Mouse (Mus musculus): ENCODE results near the gene Kmt5b.

The Kmt5b gene

GRCm38 (mm10) chr19:3768697-3769383, 1.6 kb downstream of the Kmt5b start:
- DNase-seq (ENCODE audit: low spot score in 2 of 2): peak; percentile 92

- no peak for DNase-seq (ENCODE audit: low spot score in 2 of 2)
Measured at GRCm38 (mm10) chr19:3769533-3769932, 2.3 kb downstream of the Kmt5b start.

- peak in 1 of 2 experiments; percentile 17 for DNase-seq (ENCODE audit: low spot score in 2 of 2)
Measured at GRCm38 (mm10) chr19:3774159-3774558, 6.9 kb downstream of the Kmt5b start.

GRCm38 (mm10) chr19:3778713-3779112, 11.5 kb downstream of the Kmt5b start:
- DNase-seq (ENCODE audit: low spot score in 2 of 2): no peak

DNA sequence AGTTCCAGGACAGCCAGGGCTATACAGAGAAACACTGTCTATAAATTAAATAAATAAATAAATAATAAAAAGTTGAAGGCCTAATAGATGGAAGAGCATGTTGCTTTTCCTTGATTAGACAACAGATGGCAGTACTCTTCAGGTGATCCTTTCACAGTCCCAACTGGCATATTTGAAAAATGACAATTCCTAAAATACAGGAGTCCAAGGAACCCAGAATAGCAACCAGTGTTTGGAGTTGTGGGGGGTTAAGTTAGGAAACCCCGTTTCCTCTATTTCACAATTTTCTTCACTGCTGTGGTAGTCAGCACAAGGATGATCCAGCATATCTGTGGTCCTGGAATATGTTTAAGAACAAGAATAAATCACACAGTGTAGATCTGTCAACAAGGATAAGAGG, 22.9 kb downstream of the Kmt5b start:
- DNase-seq (ENCODE audit: low spot score in 2 of 2): no peak

DNA sequence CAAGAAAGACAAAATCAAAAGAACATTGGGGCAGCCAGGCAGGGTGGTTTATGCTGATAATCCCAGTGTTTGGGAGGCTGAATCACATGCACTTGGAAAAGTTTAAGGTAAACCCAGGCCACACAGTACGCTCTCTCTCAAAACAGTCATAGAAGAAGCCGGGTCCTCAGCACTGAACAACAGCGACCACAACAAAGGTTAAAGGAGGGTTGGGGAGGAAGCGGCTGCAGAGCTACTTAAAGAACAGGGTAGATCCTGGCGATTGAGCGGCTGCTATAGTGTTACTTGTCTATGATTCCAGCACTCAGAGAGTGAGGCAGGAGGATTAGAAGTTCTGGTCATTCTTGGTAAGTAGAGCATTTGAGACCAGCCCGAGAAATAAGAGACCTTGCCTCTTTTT, 38.3 kb downstream of the Kmt5b start:
- no peak for DNase-seq (ENCODE audit: low spot score in 2 of 2)

- DNase-seq (ENCODE audit: low spot score in 2 of 2): no peak
Measured at GRCm38 (mm10) chr19:3810536-3811233, 43.5 kb downstream of the Kmt5b start.

- DNase-seq (ENCODE audit: low spot score in 2 of 2): no peak
Measured at GRCm38 (mm10) chr19:3814461-3814860, 47.2 kb downstream of the Kmt5b start.

GRCm38 (mm10) chr19:3815824-3816223, 48.6 kb downstream of the Kmt5b start:
- DNase-seq (ENCODE audit: low spot score in 2 of 2): no peak

DNA sequence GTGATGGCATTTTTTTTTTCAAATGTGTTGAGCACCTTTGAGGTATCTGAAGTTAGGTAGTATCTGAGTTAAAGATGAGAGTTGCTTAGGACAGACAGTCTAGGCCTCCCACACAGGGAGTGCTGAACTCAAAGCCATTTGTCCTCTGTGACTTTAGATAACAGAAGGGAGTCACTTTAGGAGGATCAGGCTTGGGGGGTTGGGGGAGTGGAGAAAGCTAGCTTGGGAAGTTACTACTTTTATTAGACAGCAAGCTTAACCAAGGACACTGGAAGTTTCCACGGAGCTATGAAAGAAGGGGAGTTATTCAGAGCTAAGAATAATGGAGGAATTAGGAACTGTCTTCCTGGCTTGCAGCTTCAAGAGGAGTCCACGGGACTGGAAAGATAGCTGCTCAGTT, 51.9 kb downstream of the Kmt5b start:
- no peak for DNase-seq (ENCODE audit: low spot score in 2 of 2)

DNA sequence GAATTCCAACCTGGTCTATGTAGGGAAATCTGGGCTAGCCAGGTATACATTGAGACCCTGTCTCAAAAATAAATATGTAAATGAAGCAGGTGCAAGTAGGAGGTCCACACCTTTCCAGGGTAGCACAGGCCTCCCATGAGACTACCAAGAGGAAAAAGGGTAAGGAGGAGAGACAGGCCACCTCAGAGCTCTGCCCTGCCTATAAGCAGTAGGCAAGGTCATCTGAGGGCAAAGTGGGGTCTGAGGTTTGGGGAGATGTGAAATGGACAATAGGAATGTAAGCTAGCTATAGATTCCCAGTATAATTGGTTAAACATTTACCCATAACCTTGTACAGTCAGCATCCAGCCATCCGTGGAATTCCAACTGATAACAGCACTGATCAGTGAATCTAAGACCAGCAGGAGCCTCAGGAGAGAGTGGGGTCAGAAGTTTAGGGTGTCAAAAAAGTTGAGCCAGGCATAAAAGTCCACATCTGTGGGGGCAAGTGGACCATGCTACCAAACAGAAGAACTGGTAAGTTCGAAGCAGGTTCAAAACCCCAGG, 52.8 kb downstream of the Kmt5b start:
- no peak for DNase-seq (ENCODE audit: low spot score in 2 of 2)

GRCm38 (mm10) chr19:3825044-3825443, 57.8 kb downstream of the Kmt5b start:
- DNase-seq (ENCODE audit: low spot score in 2 of 2): no peak

DNA sequence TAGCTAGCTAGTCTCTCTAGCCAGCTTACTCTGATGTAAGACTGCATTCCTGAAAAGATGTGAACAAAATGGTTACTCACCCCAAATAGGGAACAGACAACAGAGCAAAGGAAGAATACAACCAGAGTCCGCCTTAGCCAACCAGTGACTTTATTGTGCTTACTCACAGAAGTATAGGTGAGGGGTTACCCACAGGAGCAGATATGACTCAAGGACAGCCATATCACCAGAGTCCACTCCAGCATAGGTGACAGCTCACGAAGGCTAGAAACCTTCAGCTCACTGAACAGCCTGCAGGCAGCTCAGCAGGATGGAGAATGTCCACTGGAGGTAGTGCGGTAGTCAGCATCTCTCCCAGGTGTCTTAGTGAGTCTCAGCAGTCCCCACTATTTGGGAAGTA, 62.6 kb downstream of the Kmt5b start:
- no peak for DNase-seq (ENCODE audit: low spot score in 2 of 2)

DNA sequence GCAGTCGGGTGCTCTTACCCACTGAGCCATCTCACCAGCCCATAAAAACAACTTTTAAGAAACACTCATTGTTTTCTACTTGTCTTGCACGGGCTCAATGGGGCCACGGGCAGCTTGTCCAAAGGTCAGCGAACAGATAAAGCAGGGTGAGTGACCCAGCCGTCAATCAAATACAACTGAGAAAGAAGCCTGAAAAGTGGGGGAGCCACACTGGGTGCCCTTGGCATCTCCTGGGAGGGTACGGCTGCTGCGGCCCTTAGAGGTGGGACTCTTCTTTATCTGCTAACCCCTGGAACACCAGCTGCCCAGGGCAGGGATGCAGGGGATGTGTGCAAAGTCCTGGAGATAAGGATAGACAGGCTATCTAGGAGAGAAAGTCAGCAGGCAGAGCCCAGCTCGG, 64.5 kb downstream of the Kmt5b start:
- DNase-seq (ENCODE audit: low spot score in 2 of 2): no peak

- peak in 1 of 2 experiments; percentile 27 for DNase-seq (ENCODE audit: low spot score in 2 of 2)
Measured at GRCm38 (mm10) chr19:3832851-3833353, 65.7 kb downstream of the Kmt5b start.

DNA sequence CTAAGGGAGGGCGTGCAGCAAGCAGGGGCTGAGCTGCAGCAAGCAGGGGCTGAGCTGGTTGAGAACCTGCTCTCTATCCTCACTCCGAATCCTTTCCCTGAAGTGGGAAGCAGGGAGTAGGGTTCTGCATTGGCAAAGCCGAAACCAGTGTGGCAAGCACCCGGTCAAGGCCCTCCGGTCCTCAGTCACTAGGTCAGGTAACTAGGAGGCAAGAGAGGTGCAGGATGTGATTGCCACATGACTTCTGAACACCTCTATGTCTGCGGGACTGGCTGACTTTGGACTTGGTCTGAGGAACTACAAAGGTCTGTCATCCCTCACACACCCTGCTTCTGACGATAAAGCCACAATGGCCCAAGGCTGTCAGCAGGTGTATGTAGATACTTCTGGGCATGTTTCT, 67.1 kb downstream of the Kmt5b start:
- no peak for DNase-seq (ENCODE audit: low spot score in 2 of 2)

- DNase-seq (ENCODE audit: low spot score in 2 of 2): no peak
Measured at GRCm38 (mm10) chr19:3836791-3837190, 69.6 kb downstream of the Kmt5b start.

- no peak for DNase-seq (ENCODE audit: low spot score in 2 of 2)
Measured at GRCm38 (mm10) chr19:3838931-3839330, 71.7 kb downstream of the Kmt5b start.

DNA sequence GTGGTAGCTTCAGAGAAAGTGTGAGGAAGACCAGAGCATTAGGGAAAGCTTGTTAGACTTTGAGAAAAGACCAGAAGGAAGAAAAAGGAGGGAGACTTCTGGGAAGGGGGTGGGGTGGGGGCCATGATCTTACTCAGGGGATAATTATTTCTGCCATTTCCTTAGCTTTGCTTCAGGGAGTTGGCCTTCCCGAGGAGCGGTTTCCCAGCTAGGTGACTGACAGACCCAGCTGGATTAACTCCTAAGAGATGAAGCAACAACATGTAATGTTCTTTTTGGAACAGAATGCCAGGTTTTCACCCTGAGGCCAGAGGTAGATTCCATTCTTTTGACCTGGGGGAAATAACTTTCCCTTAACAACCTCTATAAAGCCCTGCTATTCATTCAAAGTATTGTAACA, 72.5 kb downstream of the Kmt5b start:
- no peak for DNase-seq (ENCODE audit: low spot score in 2 of 2)

GRCm38 (mm10) chr19:3840214-3840651, 73.0 kb downstream of the Kmt5b start:
- no peak for DNase-seq (ENCODE audit: low spot score in 2 of 2)

GRCm38 (mm10) chr19:3840685-3841084, 73.5 kb downstream of the Kmt5b start:
- DNase-seq (ENCODE audit: low spot score in 2 of 2): no peak

GRCm38 (mm10) chr19:3842359-3843148, 75.3 kb downstream of the Kmt5b start:
- no peak for DNase-seq (ENCODE audit: low spot score in 2 of 2)

Measured in spleen, postnatal 36 days (tissue).